Mouse (Mus musculus) thymus, postnatal 25 days (tissue): Measurements from ENCODE around the gene Ulk1.
"Not testable (repeated sequence)": the region's sequence is repeated elsewhere in the genome, so short reads cannot be mapped to it uniquely, and the experiment has no call there.

Experiments
- DNase-seq: peaks from one replicate; pipeline ENCODE4 v3.0.0; 2022

Ulk1 gene

GRCm38 (mm10) chr5:110809667-110810325 is at the start of gene Ulk1:
Ulk1 (minus strand) TSS chr5:110810097.
- peak; percentile 100 for DNase-seq

- no peak for DNase-seq
Measured at GRCm38 (mm10) chr5:110859013-110859650, 49.2 kb upstream of the Ulk1 start.

GRCm38 (mm10) chr5:110857091-110857490 is 47.2 kb upstream of the Ulk1 start:
- no peak for DNase-seq

GRCm38 (mm10) chr5:110852990-110853389 is 43.1 kb upstream of the Ulk1 start:
- DNase-seq, result no peak

- peak; percentile 8 for DNase-seq
Measured at GRCm38 (mm10) chr5:110841046-110841862, 31.4 kb upstream of the Ulk1 start.

- peak; percentile 75 for DNase-seq
Measured at GRCm38 (mm10) chr5:110840465-110840864, 30.6 kb upstream of the Ulk1 start.

GRCm38 (mm10) chr5:110839678-110840365 is 29.9 kb upstream of the Ulk1 start, which contains the start of the genes Hscb and Chek2:
Hscb (minus strand) TSS chr5:110839777.
Chek2 (plus strand) TSS chr5:110839979.
- peak; percentile 96 for DNase-seq

GRCm38 (mm10) chr5:110839038-110839677 is 29.3 kb upstream of the Ulk1 start:
- no peak for DNase-seq

GRCm38 (mm10) chr5:110838016-110838415 is 28.1 kb upstream of the Ulk1 start:
- not testable (repeated sequence) for DNase-seq

GRCm38 (mm10) chr5:110835959-110836358 is 26.1 kb upstream of the Ulk1 start:
- peak; percentile 42 for DNase-seq

GRCm38 (mm10) chr5:110831036-110831720 is 21.3 kb upstream of the Ulk1 start:
- no peak for DNase-seq

- no peak for DNase-seq
Measured at GRCm38 (mm10) chr5:110827576-110827975, 17.7 kb upstream of the Ulk1 start.

GRCm38 (mm10) chr5:110826781-110827495 is 17.0 kb upstream of the Ulk1 start:
- DNase-seq, result no peak

- DNase-seq, result no peak
Measured at GRCm38 (mm10) chr5:110824421-110824820, 14.5 kb upstream of the Ulk1 start.

- DNase-seq, result peak; percentile 14
Measured at GRCm38 (mm10) chr5:110808821-110809666, 853 bp downstream of the Ulk1 start.

- peak; percentile 67 for DNase-seq
Measured at GRCm38 (mm10) chr5:110808061-110808631, 1.8 kb downstream of the Ulk1 start.

GRCm38 (mm10) chr5:110807453-110807852 is 2.4 kb downstream of the Ulk1 start:
- no peak for DNase-seq

GRCm38 (mm10) chr5:110806676-110807075 is 3.2 kb downstream of the Ulk1 start:
- no peak for DNase-seq

GRCm38 (mm10) chr5:110806154-110806553 is 3.7 kb downstream of the Ulk1 start:
- DNase-seq, result no peak
